ENCODE assay signal across 30 mouse cellular contexts in the genomic region with DNA sequence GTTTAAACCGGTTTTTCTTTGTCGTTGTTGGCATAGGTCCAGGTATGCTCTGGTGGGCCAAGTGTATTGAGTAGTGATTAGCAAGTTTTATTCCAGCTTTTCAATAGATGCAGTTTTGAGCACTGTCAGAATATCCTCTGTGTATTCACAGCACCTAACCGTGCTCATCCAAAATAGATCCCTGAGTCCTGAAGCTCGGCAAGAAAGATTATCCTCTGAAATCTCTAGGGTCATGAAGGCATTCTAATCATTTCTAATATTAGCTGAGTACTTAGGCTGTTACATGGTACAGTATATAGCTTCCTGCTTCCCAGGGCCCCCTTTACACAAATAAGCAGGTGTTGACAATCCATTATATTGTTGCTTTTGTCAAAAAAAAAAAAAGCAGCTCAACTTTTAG.
"Had no signal": no experiment of that assay in that cellular context is flagged by ENCODE, and none has a peak within 500 bp of the region (broad histone marks: within the 10 kb centered on the region; RNA-seq: fewer than 3 reads in every experiment).

No protein-coding gene starts in this region.

- H3K4me1 ChIP-seq: limb, embryonic 10.5 days; limb, embryonic 12.5 days; limb, embryonic 13.5 days; limb, embryonic 15.5 days; liver, embryonic 12.5 days; liver, embryonic 13.5 days; liver, embryonic 15.5 days; lung, embryonic 15.5 days; megakaryocyte, embryonic 14.5 days; midbrain, embryonic 10.5 days; midbrain, embryonic 12.5 days; midbrain, embryonic 15.5 days had no signal

- H3K9me3 ChIP-seq: limb, embryonic 10.5 days; limb, embryonic 12.5 days; limb, embryonic 13.5 days; limb, embryonic 15.5 days; liver, embryonic 12.5 days; liver, embryonic 13.5 days; liver, embryonic 15.5 days; lung, embryonic 15.5 days; megakaryocyte, embryonic 14.5 days; midbrain, embryonic 10.5 days; midbrain, embryonic 12.5 days; midbrain, embryonic 15.5 days had no signal

- H3K9ac ChIP-seq: limb, embryonic 12.5 days; limb, embryonic 13.5 days; limb, embryonic 15.5 days; liver, embryonic 12.5 days; liver, embryonic 13.5 days; liver, embryonic 14.5 days; liver, embryonic 15.5 days; liver, postnatal 0 days; lung, embryonic 14.5 days; lung, embryonic 15.5 days; midbrain, embryonic 12.5 days; midbrain, embryonic 15.5 days had no signal

- ATAC-seq: liver, embryonic 12.5 days; liver, postnatal 0 days; lung, postnatal 0 days; midbrain, embryonic 15.5 days; midbrain, embryonic 16.5 days had no signal

- H3K4me3 ChIP-seq: left cerebral cortex, adult 2 months; limb, embryonic 10.5 days; limb, embryonic 12.5 days; limb, embryonic 13.5 days; limb, embryonic 15.5 days; liver, embryonic 12.5 days; liver, embryonic 13.5 days; liver, embryonic 15.5 days; lung, embryonic 15.5 days; megakaryocyte, embryonic 14.5 days; midbrain, embryonic 10.5 days; midbrain, embryonic 12.5 days; midbrain, embryonic 15.5 days; myocyte had no signal

- H3K4me2 ChIP-seq: limb, embryonic 12.5 days; limb, embryonic 13.5 days; limb, embryonic 15.5 days; liver, embryonic 11.5 days; liver, embryonic 12.5 days; liver, embryonic 13.5 days; liver, embryonic 15.5 days; lung, embryonic 14.5 days; lung, embryonic 15.5 days; midbrain, embryonic 12.5 days; midbrain, embryonic 15.5 days had no signal

- DNase-seq: left cerebral cortex, postnatal 4 days; liver; liver, embryonic 13.5 days; liver, postnatal 0 days; lung, adult 18-20 months; lung, adult 2 months; lung, embryonic 14.5 days; lung, postnatal 10 days; lung, postnatal 14 days; lung, postnatal 36 days; lung, postnatal 4 days; midbrain, embryonic 14.5 days had no signal

- H3K27me3 ChIP-seq: limb, embryonic 12.5 days; limb, embryonic 13.5 days; limb, embryonic 15.5 days; liver, embryonic 12.5 days; liver, embryonic 13.5 days; liver, embryonic 15.5 days; lung, embryonic 15.5 days; megakaryocyte, embryonic 14.5 days; midbrain, embryonic 12.5 days; midbrain, embryonic 15.5 days had no signal

- H3K27ac ChIP-seq: left cerebral cortex, adult 2 months; limb, embryonic 10.5 days; limb, embryonic 12.5 days; limb, embryonic 13.5 days; limb, embryonic 15.5 days; liver, embryonic 12.5 days; liver, embryonic 13.5 days; liver, embryonic 14.5 days; liver, embryonic 15.5 days; lung, embryonic 15.5 days; macrophage; midbrain, embryonic 10.5 days; midbrain, embryonic 12.5 days; midbrain, embryonic 15.5 days had no signal

- H3K36me3 ChIP-seq: limb, embryonic 10.5 days; limb, embryonic 12.5 days; limb, embryonic 13.5 days; limb, embryonic 15.5 days; liver, embryonic 12.5 days; liver, embryonic 13.5 days; liver, embryonic 15.5 days; lung, embryonic 15.5 days; midbrain, embryonic 10.5 days; midbrain, embryonic 12.5 days; midbrain, embryonic 15.5 days had no signal
